Mouse (Mus musculus) embryonic fibroblast, embryonic 13.5 days (primary cell): ENCODE data around the gene Elp5. TPM values are rescaled to one million over a fixed set of nuclear protein-coding genes. Genes with fewer than 3 reads are reported as not detected.

Source experiments
- H3K27ac ChIP-seq: 2 replicates; pipeline ENCODE4 v1.5.1; 2012; ENCODE audit warnings: low read length, control low read depth, inconsistent platforms; ENCODE audit not compliant: insufficient read depth
- H3K4me1 ChIP-seq: 2 replicates; pipeline ENCODE4 v1.6.1; 2011; ENCODE audit warnings: low read length; ENCODE audit not compliant: control insufficient read depth, insufficient read depth
- H3K4me3 ChIP-seq: 2 replicates; pipeline ENCODE4 v1.5.1; 2011; ENCODE audit warnings: mild to moderate bottlenecking, control low read depth, low read length; ENCODE audit not compliant: insufficient read depth
- CTCF ChIP-seq: IDR thresholded peaks from 2 replicates; pipeline ENCODE4 v1.5.1; 2011; ENCODE audit warnings: mild to moderate bottlenecking, control low read depth, low read length, moderate library complexity, borderline replicate concordance; ENCODE audit not compliant: insufficient read depth
- POLR2A ChIP-seq: IDR thresholded peaks from 2 replicates; pipeline ENCODE4 v1.6.1; 2011; ENCODE audit warnings: low read depth, mild to moderate bottlenecking, control low read depth, low read length, moderate library complexity
- polyA plus RNA-seq: library from polyadenylated mRNA; stranded (reverse); fragments of >200 nt; gene quantifications from 2 replicates; pipeline ENCODE4 v1.2.4, GENCODE M21; 2011; ENCODE audit warnings: low read depth; ENCODE audit not compliant: missing spikeins, insufficient read length

Gene Elp5
- polyA plus RNA-seq, 1 experiment = 68.8 TPM

- H3K27ac ChIP-seq = no peak overlapping the region
- no peaks in the 10 kb centered on the region for H3K4me1 ChIP-seq
- TF ChIP-seq CTCF = no peak
- no peak for TF ChIP-seq POLR2A
- H3K4me3 ChIP-seq = no peak overlapping the region
Measured at GRCm38 (mm10) chr11:69929712-69930111, 52.6 kb downstream of the Elp5 start.

DNA sequence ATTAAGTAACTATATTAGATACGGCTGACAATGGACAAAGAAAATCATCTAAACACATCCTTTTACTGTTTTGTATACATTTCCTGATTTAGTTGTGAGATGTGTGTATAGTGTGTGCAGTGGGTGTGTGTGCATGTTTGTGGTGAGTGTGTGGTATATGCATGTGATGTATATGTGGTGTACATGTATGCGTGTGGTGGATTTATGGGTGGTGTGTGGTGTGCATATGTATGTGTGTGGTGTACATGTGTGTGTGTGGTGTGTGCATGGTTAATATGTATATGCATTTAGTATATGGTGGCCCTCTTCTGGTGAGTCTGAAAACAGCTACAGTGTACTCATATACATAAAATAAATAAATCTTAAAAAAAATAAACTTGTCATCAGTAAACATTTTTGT lies 54.8 kb downstream of the Elp5 start:
- Histone ChIP-seq H3K4me3 (no peak overlapping the region), H3K27ac (no peak overlapping the region), H3K4me1 (no peaks in the 10 kb centered on the region; the same call in 1 of the 2 replicates)
- TF ChIP-seq CTCF (no peak), POLR2A (no peak)

DNA sequence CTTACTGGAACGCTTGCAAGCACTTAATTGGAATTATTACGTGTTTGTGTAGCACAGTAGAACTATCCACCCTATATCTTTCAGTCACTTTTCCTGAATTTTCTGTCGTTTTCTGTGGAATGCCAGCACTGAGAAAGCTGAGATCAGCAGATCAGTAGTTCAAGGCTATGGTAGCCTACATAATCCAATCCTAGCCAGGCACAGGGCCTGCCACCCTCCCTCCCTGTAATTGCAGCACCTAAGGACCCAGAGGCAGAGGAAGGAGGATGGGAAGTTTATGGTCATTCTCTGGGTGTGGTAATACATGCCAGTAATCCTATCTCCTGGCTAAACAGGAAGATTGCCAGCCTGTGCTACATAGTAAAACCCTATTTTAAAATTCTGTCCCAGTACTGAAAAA lies 59.5 kb downstream of the Elp5 start:
- TF ChIP-seq CTCF (no peak), POLR2A (no peak)
- no peak overlapping the region for H3K4me3 ChIP-seq
- peaks cover 9% of the 10 kb centered on the region for H3K4me1 ChIP-seq
- H3K27ac ChIP-seq = no peak overlapping the region

DNA sequence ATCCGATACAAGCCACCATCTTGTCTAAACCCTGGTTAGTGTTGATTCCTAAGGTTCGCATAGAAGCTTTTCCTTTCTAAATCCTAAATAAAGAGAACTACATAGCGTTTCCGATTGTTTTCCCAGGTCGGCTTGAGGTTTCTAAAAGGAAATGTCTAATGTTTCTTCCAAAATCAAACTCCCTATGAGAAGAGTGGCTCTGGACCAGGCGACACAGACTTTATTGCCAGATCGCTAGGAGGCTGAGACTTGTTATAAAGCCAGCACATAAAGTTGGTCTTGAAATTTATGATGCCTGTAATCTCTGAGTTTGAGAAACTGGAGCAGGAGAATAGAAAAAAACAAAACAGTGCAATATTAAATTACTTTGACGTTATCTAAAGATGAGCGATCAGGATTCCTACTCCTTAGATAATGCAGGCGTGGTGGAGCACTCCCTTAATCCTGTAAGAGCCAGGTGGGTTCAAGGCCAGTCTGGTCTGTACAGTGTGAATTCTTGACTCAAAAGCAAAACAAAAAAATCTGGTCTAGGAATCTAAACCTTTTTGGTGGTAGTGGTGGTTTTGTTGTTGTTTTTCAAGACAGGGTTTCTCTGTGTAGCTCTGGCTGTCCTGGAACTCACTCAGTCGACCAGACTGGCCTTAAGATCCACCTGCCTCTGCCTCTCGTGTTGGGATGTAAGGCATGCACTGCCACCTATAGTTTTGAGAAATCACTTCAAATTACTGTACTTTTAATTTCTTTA lies 60.1 kb downstream of the Elp5 start:
- peak overlapping the region; percentile 94 for H3K27ac ChIP-seq
- no peak for TF ChIP-seq CTCF
- peak overlapping the region; percentile 76 for H3K4me3 ChIP-seq
- H3K4me1 ChIP-seq = peaks cover 9% of the 10 kb centered on the region

- Histone ChIP-seq H3K27ac (peak within 1 kb of the TSS; percentile 94), H3K4me3 (peak within 1 kb of the TSS; percentile 97), H3K4me1 (peaks cover 9% of the 10 kb centered on the region)
- TF ChIP-seq CTCF (peak; percentile 60; the same call in 1 of the 2 replicates), POLR2A (peak; percentile 98)
Measured at GRCm38 (mm10) chr11:69921114-69922011, 61.0 kb downstream of the Elp5 start, which contains the start of gene Eif5a. Gene Eif5a (minus strand): TSS chr11:69921958.

DNA sequence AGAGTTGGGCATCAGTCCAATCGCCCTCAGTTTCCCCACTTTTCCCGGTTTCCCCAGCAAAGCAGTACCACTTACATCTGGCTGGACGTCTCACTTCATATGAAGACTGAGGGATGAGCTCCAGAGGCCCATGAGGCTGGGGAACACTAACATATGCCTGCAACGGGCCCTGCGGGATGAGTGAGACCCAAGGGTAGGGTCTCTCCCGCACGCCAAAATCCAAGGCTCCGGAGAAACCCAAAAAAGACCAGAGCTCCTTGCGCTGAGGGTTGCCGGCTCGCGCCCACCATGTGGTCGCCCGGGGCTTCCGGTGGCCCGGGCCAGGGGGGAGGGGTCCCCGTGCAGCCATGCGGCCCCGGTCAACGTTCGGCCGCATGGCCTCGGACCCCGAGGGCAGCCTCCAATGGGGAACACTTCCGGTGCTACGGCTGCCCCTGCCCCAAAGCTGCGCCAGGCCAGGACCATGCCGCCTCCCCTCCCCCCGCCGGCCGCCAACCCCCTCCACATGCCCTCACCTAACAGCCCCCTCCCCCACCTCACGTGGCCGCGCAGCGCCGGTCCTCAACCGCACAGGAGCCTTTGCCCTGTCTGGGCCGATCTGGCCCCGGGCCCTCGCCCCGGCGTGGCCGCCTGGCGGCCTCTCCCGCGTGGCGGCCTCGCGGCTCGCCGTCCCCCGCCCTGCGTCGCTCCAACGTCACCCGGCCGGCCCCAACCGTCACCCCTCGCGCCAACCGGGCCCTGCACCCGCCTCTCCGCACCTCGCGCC lies 61.9 kb downstream of the Elp5 start:
- no peak; the same call in 1 of the 2 replicates for TF ChIP-seq POLR2A
- TF ChIP-seq CTCF = no peak
- peak overlapping the region; percentile 90 for H3K27ac ChIP-seq

DNA sequence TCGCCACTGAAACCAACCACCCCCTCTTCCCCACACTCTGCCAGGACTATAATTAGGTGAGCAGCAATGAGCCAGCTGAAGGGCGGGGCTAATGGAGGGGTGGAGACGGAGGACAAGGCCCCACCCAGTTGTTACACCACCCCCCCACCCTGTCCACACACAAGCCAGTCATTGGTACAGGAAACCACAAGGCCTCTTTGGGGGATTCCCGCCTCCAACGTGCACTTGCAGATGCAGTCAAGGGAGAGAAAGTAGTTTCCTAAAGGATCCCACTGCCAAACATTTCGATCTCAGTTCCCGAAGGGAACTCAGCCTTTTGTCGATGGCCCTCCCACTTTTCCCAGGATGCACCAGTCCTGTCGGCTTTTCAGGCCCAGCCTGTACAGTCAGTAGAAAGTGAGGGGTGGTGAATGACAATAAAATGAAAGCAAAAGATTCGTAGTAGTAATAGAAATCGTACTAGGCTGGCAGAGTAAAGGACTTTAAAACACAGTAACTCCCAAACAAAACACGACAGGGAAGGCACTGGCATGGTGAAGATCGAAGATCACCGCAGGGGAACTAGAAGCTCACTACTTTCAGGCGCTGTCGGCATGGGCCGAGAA lies 62.6 kb downstream of the Elp5 start:
- Histone ChIP-seq H3K4me3 (peak overlapping the region; percentile 97), H3K4me1 (peaks cover 18% of the 10 kb centered on the region), H3K27ac (peak overlapping the region; percentile 90)
- TF ChIP-seq CTCF (no peak), POLR2A (0 out of 2 replicates have a peak, but pooled peaks have one; percentile 49)

More for the DNA sequence above, 61.9 kb downstream of the Elp5 start:
- peak overlapping the region; percentile 97 for H3K4me3 ChIP-seq
- peaks cover 14% of the 10 kb centered on the region for H3K4me1 ChIP-seq

DNA sequence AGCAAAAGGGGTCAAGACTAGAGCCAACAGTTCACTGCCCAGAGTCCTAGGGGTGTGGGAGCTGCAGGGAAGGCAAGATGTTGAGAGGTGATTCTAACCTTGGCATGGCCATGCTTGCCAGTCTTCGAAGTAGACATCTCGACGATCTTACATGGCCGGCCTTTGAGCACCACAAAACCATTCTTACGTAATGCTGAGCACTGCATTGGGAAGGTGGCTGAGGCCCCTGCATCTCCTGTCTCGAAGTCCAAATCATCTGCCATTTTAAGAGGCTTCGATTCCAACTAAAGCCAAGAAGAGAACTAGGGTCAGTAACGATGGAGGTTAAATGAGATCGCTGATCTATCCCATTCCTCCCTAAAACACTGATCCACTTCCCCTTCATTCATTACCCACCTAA lies 63.3 kb downstream of the Elp5 start:
- Histone ChIP-seq H3K27ac (no peak overlapping the region), H3K4me3 (peak overlapping the region; percentile 97), H3K4me1 (peaks cover 19% of the 10 kb centered on the region)
- TF ChIP-seq CTCF (no peak), POLR2A (no peak)

Other genes starting within 250 kb of the Elp5 start
- gene Polr2a, start 223.9 kb downstream of the Elp5 start, polyA plus RNA-seq = 82.6 and 90.9 TPM in 2 replicates
- gene Slc35g3, start 220.5 kb downstream of the Elp5 start, polyA plus RNA-seq = not detected in 2 replicates
- 22.6 and 28.5 TPM in 2 replicates for gene Zbtb4, start 216.6 kb downstream of the Elp5 start, polyA plus RNA-seq
- 4.6 and 7.2 TPM in 2 replicates for gene Chrnb1, start 186.6 kb downstream of the Elp5 start, polyA plus RNA-seq
- 1.1 and 2.5 TPM in 2 replicates for gene Fgf11, start 180.7 kb downstream of the Elp5 start, polyA plus RNA-seq
- not detected in 2 replicates for gene Tmem102, start 176.9 kb downstream of the Elp5 start, polyA plus RNA-seq
- not detected in 2 replicates for gene Gm39566, start 167.2 kb downstream of the Elp5 start, polyA plus RNA-seq
- gene Spem2, start 164.1 kb downstream of the Elp5 start, polyA plus RNA-seq = not detected in 2 replicates
- gene Spem1, start 160.3 kb downstream of the Elp5 start, polyA plus RNA-seq = not detected in 2 replicates
- gene Nlgn2, start 144.7 kb downstream of the Elp5 start, polyA plus RNA-seq = 33.8 and 42.0 TPM in 2 replicates
- 72.1 and 94.8 TPM in 2 replicates for gene Tmem256, start 144.0 kb downstream of the Elp5 start, polyA plus RNA-seq
- 120 and 128 TPM in 2 replicates for gene Plscr3, start 136.1 kb downstream of the Elp5 start, polyA plus RNA-seq
- not detected in 2 replicates for gene Tnk1, start 123.8 kb downstream of the Elp5 start, polyA plus RNA-seq
- not detected in 2 replicates for gene Tmem95, start 104.5 kb downstream of the Elp5 start, polyA plus RNA-seq
- 20.7 and 26.0 TPM in 2 replicates for gene Kctd11, start 101.1 kb downstream of the Elp5 start, polyA plus RNA-seq
- gene Acap1, start 87.0 kb downstream of the Elp5 start, polyA plus RNA-seq = not detected in 2 replicates
- 3.5 and 4.9 TPM in 2 replicates for gene 2810408A11Rik, start 81.5 kb downstream of the Elp5 start, polyA plus RNA-seq
- 30.8 and 31.8 TPM in 2 replicates for gene Neurl4, start 81.4 kb downstream of the Elp5 start, polyA plus RNA-seq
- gene Gps2, start 68.6 kb downstream of the Elp5 start, polyA plus RNA-seq = 24.1 and 27.8 TPM in 2 replicates
- 725 and 764 TPM in 2 replicates for gene Eif5a, start 60.6 kb downstream of the Elp5 start, polyA plus RNA-seq
- gene Ybx2, start 46.7 kb downstream of the Elp5 start, polyA plus RNA-seq = not detected in 2 replicates
- gene Slc2a4, start 34.3 kb downstream of the Elp5 start, polyA plus RNA-seq = 2.3 and 2.7 TPM in 2 replicates
- gene Cldn7, start 17.7 kb downstream of the Elp5 start, polyA plus RNA-seq = not detected in 2 replicates
- 140 and 171 TPM in 2 replicates for gene Ctdnep1, start 1.4 kb downstream of the Elp5 start, polyA plus RNA-seq
- 639 and 646 TPM in 2 replicates for gene Gabarap, start 8.6 kb upstream of the Elp5 start, polyA plus RNA-seq
- gene Phf23, start 13.3 kb upstream of the Elp5 start, polyA plus RNA-seq = 78.6 and 89.1 TPM in 2 replicates
- 27.7 and 32.1 TPM in 2 replicates for gene Dvl2, start 18.1 kb upstream of the Elp5 start, polyA plus RNA-seq
- gene Acadvl, start 32.9 kb upstream of the Elp5 start, polyA plus RNA-seq = 47.4 and 57.9 TPM in 2 replicates
- gene Dlg4, start 34.4 kb upstream of the Elp5 start, polyA plus RNA-seq = 69.8 and 77.7 TPM in 2 replicates
- gene Asgr1, start 71.6 kb upstream of the Elp5 start, polyA plus RNA-seq = 0.52 and 0.60 TPM in 2 replicates
- not detected in 2 replicates for gene Asgr2, start 110.1 kb upstream of the Elp5 start, polyA plus RNA-seq
- gene Mgl2, start 147.8 kb upstream of the Elp5 start, polyA plus RNA-seq = not detected in 2 replicates
- not detected in 2 replicates for gene Clec10a, start 173.7 kb upstream of the Elp5 start, polyA plus RNA-seq
- 2.2 and 4.7 TPM in 2 replicates for gene Slc16a11, start 230.2 kb upstream of the Elp5 start, polyA plus RNA-seq
- gene Slc16a13, start 238.5 kb upstream of the Elp5 start, polyA plus RNA-seq = 2.7 and 9.3 TPM in 2 replicates
- gene Bcl6b, start 247.3 kb upstream of the Elp5 start, polyA plus RNA-seq = 0.70 and 2.5 TPM in 2 replicates